Mouse (Mus musculus): ENCODE results near the gene Vwc2.

- no peak for TF ChIP-seq TAL1 (IDR thresholded peaks at IDR 0.05; ENCODE audit: low read length)
- TF ChIP-seq GATA1 (IDR thresholded peaks at IDR 0.05; ENCODE audit: low read length): no peak
Measured at GRCm38 (mm10) chr11:11115648-11116590, 1.9 kb downstream of the Vwc2 start.
